Mouse (Mus musculus) erythroblast, embryonic 14.5 days (primary cell): ENCODE measurements around the gene Marveld1. TPM values are rescaled to one million over a fixed set of nuclear protein-coding genes. Genes with fewer than 3 reads are reported as not detected.

Experiments
- H3K27me3 ChIP-seq: 2 replicates; pipeline ENCODE4 v1.6.1; 2012; ENCODE audit warnings: inconsistent platforms; ENCODE audit not compliant: control insufficient read depth
- H3K36me3 ChIP-seq: 2 replicates; pipeline ENCODE4 v1.6.1; 2012; ENCODE audit warnings: mild to moderate bottlenecking, inconsistent platforms; ENCODE audit not compliant: control insufficient read depth
- H3K4me1 ChIP-seq: 2 replicates; pipeline ENCODE4 v1.6.1; 2012; ENCODE audit warnings: inconsistent platforms; ENCODE audit not compliant: control insufficient read depth
- H3K4me3 ChIP-seq: replicated peaks from 2 replicates; pipeline ENCODE3; 2012; ENCODE audit warnings: moderate library complexity, mild to moderate bottlenecking, inconsistent platforms
- H3K9me3 ChIP-seq: 2 replicates; pipeline ENCODE4 v1.6.1; 2012; ENCODE audit warnings: low read length, inconsistent platforms, mixed read lengths; ENCODE audit not compliant: control insufficient read depth
- GATA1 ChIP-seq: IDR thresholded peaks from 2 replicates; pipeline ENCODE4 v1.6.1; 2012; ENCODE audit warnings: low read length, inconsistent platforms, mixed read lengths
- TAL1 ChIP-seq: IDR thresholded peaks from 3 replicates; pipeline ENCODE4 v1.6.1; 2012; ENCODE audit warnings: low read length, inconsistent platforms, mixed read lengths
- polyA plus RNA-seq: library from polyadenylated mRNA; stranded (reverse); fragments of >175 nt; gene quantifications from 2 replicates; pipeline ENCODE4 v1.2.3, GENCODE M21; 2012

Marveld1 gene
- polyA plus RNA-seq, 1 experiment = 0.05 TPM

- Histone ChIP-seq H3K27me3 (no peaks in the 10 kb centered on the region), H3K4me1 (no peaks in the 10 kb centered on the region), H3K4me3 (no peak overlapping the region), H3K36me3 (peaks cover 79% of the 10 kb centered on the region), H3K9me3 (no peaks in the 10 kb centered on the region)
- no peak for TF ChIP-seq GATA1
- no peak for TF ChIP-seq TAL1
Observed at GRCm38 (mm10) chr19:42189735-42190134, 42.5 kb downstream of the Marveld1 start.

GRCm38 (mm10) chr19:42190494-42190893, 43.3 kb downstream of the Marveld1 start:
- no peaks in the 10 kb centered on the region for H3K9me3 ChIP-seq
- peaks cover 71% of the 10 kb centered on the region for H3K36me3 ChIP-seq
- H3K27me3 ChIP-seq = no peaks in the 10 kb centered on the region
- H3K4me1 ChIP-seq = no peaks in the 10 kb centered on the region
- TF ChIP-seq GATA1 = no peak
- no peak for TF ChIP-seq TAL1
- H3K4me3 ChIP-seq = no peak overlapping the region

- no peaks in the 10 kb centered on the region for H3K4me1 ChIP-seq
- TF ChIP-seq GATA1 = no peak
- no peak for TF ChIP-seq TAL1
- no peaks in the 10 kb centered on the region for H3K9me3 ChIP-seq
- H3K36me3 ChIP-seq = peaks cover 44% of the 10 kb centered on the region
- H3K4me3 ChIP-seq = no peak overlapping the region
- peaks cover 4% of the 10 kb centered on the region for H3K27me3 ChIP-seq
Observed at GRCm38 (mm10) chr19:42193311-42193710, 46.1 kb downstream of the Marveld1 start.

GRCm38 (mm10) chr19:42196378-42196777, 49.2 kb downstream of the Marveld1 start:
- Histone ChIP-seq H3K36me3 (peaks cover 15% of the 10 kb centered on the region), H3K4me1 (no peaks in the 10 kb centered on the region), H3K9me3 (peaks cover under 1% of the 10 kb centered on the region; the same call in 1 of the 2 replicates), H3K4me3 (no peak overlapping the region), H3K27me3 (peaks cover 35% of the 10 kb centered on the region)
- no peak for TF ChIP-seq TAL1
- no peak for TF ChIP-seq GATA1

- TF ChIP-seq GATA1 (no peak), TAL1 (no peak)
- Histone ChIP-seq H3K4me1 (no peaks in the 10 kb centered on the region; the same call in none of the 2 replicates), H3K36me3 (peaks cover 8% of the 10 kb centered on the region), H3K4me3 (no peak overlapping the region), H3K27me3 (peaks cover 42% of the 10 kb centered on the region), H3K9me3 (peaks cover 2% of the 10 kb centered on the region; the same call in 1 of the 2 replicates)
Observed at GRCm38 (mm10) chr19:42197066-42197465, 49.9 kb downstream of the Marveld1 start.

- Histone ChIP-seq H3K4me3 (no peak overlapping the region), H3K27me3 (peaks cover 51% of the 10 kb centered on the region), H3K36me3 (peaks cover 3% of the 10 kb centered on the region), H3K4me1 (no peaks in the 10 kb centered on the region; the same call in none of the 2 replicates), H3K9me3 (peaks cover 2% of the 10 kb centered on the region; the same call in 1 of the 2 replicates)
- TF ChIP-seq GATA1 (no peak), TAL1 (no peak)
Observed at GRCm38 (mm10) chr19:42198026-42198425, 50.8 kb downstream of the Marveld1 start.

Other genes starting within 250 kb of the Marveld1 start
- 6.9 and 7.3 TPM in 2 replicates for gene Pgam1, start 235.5 kb upstream of the Marveld1 start, polyA plus RNA-seq
- gene Exosc1, start 214.0 kb upstream of the Marveld1 start, polyA plus RNA-seq = 0.70 and 0.94 TPM in 2 replicates
- 3.1 and 3.2 TPM in 2 replicates for gene Zdhhc16, start 213.9 kb upstream of the Marveld1 start, polyA plus RNA-seq
- gene Mms19, start 166.2 kb upstream of the Marveld1 start, polyA plus RNA-seq = 0.54 and 0.65 TPM in 2 replicates
- gene Ubtd1, start 165.6 kb upstream of the Marveld1 start, polyA plus RNA-seq = 0.10 and 0.30 TPM in 2 replicates
- gene Ankrd2, start 111.4 kb upstream of the Marveld1 start, polyA plus RNA-seq = 0.12 TPM in 1 of 2 replicates, not detected in the other
- not detected in 2 replicates for gene Hoga1, start 101.8 kb upstream of the Marveld1 start, polyA plus RNA-seq
- not detected in 2 replicates for gene 4933411K16Rik, start 95.2 kb upstream of the Marveld1 start, polyA plus RNA-seq
- 0.10 and 0.19 TPM in 2 replicates for gene Morn4, start 61.0 kb upstream of the Marveld1 start, polyA plus RNA-seq
- gene Pi4k2a, start 56.9 kb upstream of the Marveld1 start, polyA plus RNA-seq = 1.7 and 1.8 TPM in 2 replicates
- 1.3 and 1.7 TPM in 2 replicates for gene Avpi1, start 18.3 kb upstream of the Marveld1 start, polyA plus RNA-seq
- gene Zfyve27, start 16.6 kb downstream of the Marveld1 start, polyA plus RNA-seq = 0.67 and 0.73 TPM in 2 replicates
- gene Sfrp5, start 54.9 kb downstream of the Marveld1 start, polyA plus RNA-seq = not detected in 2 replicates
- not detected in 2 replicates for gene Golga7b, start 100.2 kb downstream of the Marveld1 start, polyA plus RNA-seq